Mouse (Mus musculus): ENCODE results near the gene Slc37a4. TPM values are rescaled to one million over a fixed set of nuclear protein-coding genes. Genes with fewer than 3 reads are reported as not detected.

Slc37a4 gene
- total and polyA plus RNA-seq, 3 experiments = 11.7 to 38.7 (median 25.5) TPM

DNA sequence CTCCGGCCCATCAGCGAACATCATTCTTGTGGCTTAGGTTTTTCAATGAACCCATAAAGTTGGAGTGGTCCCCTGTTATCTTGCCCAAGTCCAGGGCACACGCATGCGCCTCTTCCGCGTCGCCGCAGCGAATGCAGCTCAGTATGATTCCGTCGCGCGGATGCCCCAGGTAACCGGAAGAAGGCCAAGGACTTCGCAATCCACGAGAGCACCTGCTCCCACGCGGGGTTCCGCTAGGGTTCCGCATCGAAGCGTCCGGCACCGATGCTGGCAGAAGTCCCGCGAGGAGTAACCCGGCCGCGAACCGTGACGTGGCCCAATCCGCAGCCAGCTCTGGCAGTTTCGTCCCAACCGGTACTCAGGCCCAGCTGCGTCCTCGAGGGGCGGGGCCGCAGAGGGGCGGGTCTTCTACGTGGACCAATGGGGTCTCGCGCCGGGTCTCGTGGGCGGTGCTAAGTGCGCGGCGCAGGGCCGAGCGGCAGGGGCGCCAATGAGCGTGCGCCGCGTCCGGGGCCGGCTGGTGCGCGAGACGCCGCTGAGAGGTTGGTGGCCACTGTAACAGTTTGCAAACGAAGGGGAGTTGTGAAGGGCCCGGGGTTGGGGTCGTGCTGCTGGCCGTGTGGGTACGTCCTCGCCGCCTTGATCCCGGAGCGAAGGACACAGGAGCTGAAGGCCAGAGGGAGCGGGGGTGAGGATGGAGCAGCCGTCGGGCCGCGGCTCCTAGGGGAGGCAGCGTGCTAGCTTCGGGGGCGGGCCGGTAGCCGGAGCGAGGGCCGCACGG lies 17.4 kb upstream of the Slc37a4 start, which contains the start of gene Hyou1 (continued):
- TF ChIP-seq POLR2A (IDR thresholded peaks at IDR 0.05; ENCODE audit: low read depth, low read length) (peak; percentile 86), SIN3A (IDR thresholded peaks at IDR 0.05; ENCODE audit: low read length) (peak; percentile 77), TCF12 (IDR thresholded peaks at IDR 0.05; ENCODE audit: low read depth, low read length) (peak; percentile 78), TBP (conservative IDR thresholded peaks at IDR 0.05; ENCODE audit: low read depth, low read length) (peak; percentile 65), ZKSCAN1 (IDR thresholded peaks at IDR 0.05; ENCODE audit: borderline replicate concordance, low read depth, low read length) (no peak), ZC3H11A (IDR thresholded peaks at IDR 0.05; ENCODE audit: low read depth, low read length) (no peak), HCFC1 (IDR thresholded peaks at IDR 0.05; ENCODE audit: low read depth, low read length) (peak; percentile 76), KAT2A (IDR thresholded peaks at IDR 0.05; ENCODE audit: insufficient replicate concordance, low read length) (0 out of 2 replicates have a peak, but pooled peaks have one; percentile 48), SMC3 (IDR thresholded peaks at IDR 0.05; ENCODE audit: low read depth, low read length) (no peak), NELFE (IDR thresholded peaks at IDR 0.05; ENCODE audit: low read depth, low read length) (peak; percentile 78), CTCF (conservative IDR thresholded peaks at IDR 0.05 in 1 of 2, IDR thresholded peaks at IDR 0.05 in 1 of 2; ENCODE audit: low read depth in 2 of 2, low read length in 2 of 2) (peak in 1 of 2 experiments; percentile 38; a peak in 2 of 4 replicates), ZMIZ1 (IDR thresholded peaks at IDR 0.05; ENCODE audit: low read depth, low read length) (peak; percentile 90), USF2 (conservative IDR thresholded peaks at IDR 0.05; ENCODE audit: low read depth, low read length) (no peak)

DNA sequence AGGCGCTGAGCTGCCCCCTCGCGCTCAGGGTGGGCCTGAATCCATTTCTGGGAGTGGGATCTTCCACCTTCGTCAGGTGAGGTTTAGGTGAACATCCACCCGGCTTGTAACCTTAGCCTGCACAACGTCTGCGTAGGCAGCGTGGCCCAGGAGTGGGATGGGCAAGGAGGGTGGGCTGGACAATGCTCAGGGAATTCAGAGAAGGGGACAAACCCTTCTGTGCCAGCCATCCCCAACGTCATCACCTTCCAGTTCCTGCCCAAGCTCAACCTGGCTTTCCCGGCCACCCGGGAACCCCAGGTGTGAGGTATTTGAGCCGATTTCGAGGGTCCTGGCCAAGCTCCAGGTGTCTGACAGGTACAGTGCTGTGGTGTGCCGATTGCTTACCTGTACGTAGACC lies 16.8 kb upstream of the Slc37a4 start:
- peaks cover 7 to 24% of the 10 kb centered on the region in 2 experiments for H3K4me1 ChIP-seq (ENCODE audit: control insufficient read depth in 1 of 2, insufficient read depth in 2 of 2)
- H3K9me3 ChIP-seq (replicated peaks; ENCODE audit: low read length) = no peaks in the 10 kb centered on the region
- H3K27me3 ChIP-seq (replicated peaks) = no peaks in the 10 kb centered on the region
- dilution Hi-C loops (cut with MboI; ENCODE audit: extremely low pct_ligation_motif_present, extremely low pct_unique_long_range_greater_than_20kb, low sequenced_read_pairs) (no loop called here), in situ Hi-C loops (cut with MboI; ENCODE audit: low pct_ligation_motif_present, low pct_unique_long_range_greater_than_20kb, low sequenced_read_pairs) (no loop called here)
- peak overlapping the region; percentile 70 for H3K9ac ChIP-seq (ENCODE audit: insufficient read depth, low read depth)
- TF ChIP-seq MXI1 (IDR thresholded peaks at IDR 0.05; ENCODE audit: low read depth, low read length) (0 out of 2 replicates have a peak, but pooled peaks have one; percentile 25), ZKSCAN1 (IDR thresholded peaks at IDR 0.05; ENCODE audit: borderline replicate concordance, low read depth, low read length) (no peak), TBP (conservative IDR thresholded peaks at IDR 0.05; ENCODE audit: low read depth, low read length) (no peak), SMC3 (IDR thresholded peaks at IDR 0.05; ENCODE audit: low read depth, low read length) (no peak), MEF2A (IDR thresholded peaks at IDR 0.05; ENCODE audit: borderline replicate concordance, low read depth, low read length) (no peak), MAFK (IDR thresholded peaks at IDR 0.05; ENCODE audit: insufficient replicate concordance, low read length) (no peak), ZC3H11A (IDR thresholded peaks at IDR 0.05; ENCODE audit: low read depth, low read length) (no peak), POLR2AphosphoS2 (IDR thresholded peaks at IDR 0.05; ENCODE audit: low read depth, low read length) (no peak), MAX (IDR thresholded peaks at IDR 0.05; ENCODE audit: low read length) (0 out of 2 replicates have a peak, but pooled peaks have one; percentile 26)
- H3K4me3 ChIP-seq (replicated peaks in 1 of 3; ENCODE audit: low read depth in 2 of 3, low read length in 2 of 3, poor library complexity in 1 of 3) = peak overlapping the region; percentile 89 to 96 (median 95)
- peaks cover 25% of the 10 kb centered on the region for H3K79me2 ChIP-seq (replicated peaks; ENCODE audit: control insufficient read depth, extremely low read depth, insufficient read depth, poor library complexity, severe bottlenecking)
- peaks cover 36 to 46% of the 10 kb centered on the region in 2 experiments for H3K36me3 ChIP-seq (replicated peaks in 1 of 2; ENCODE audit: control insufficient read depth in 1 of 2, insufficient read depth in 1 of 2, low read length in 1 of 2)
- peak overlapping the region; percentile 55 for H3K27ac ChIP-seq (ENCODE audit: insufficient read depth, low read depth)
- no peak for DNase-seq (ENCODE audit: extremely low read depth)
- H3K4me2 ChIP-seq (ENCODE audit: insufficient read depth, low read depth, poor library complexity, severe bottlenecking) = peak overlapping the region; percentile 77
